Comparison of ENCODE assay signal across 8 mouse cellular contexts in genomic region chr7:24237040-24237791, GRCm38 (mm10). TPM values are rescaled to one million over a fixed set of nuclear protein-coding genes. Genes with fewer than 3 reads are reported as not detected.
DNase-seq lines count a peak whose midpoint lies in the region; ATAC-seq and TF ChIP-seq lines count a peak whose summit lies in the region.

Gene Zfp109, minus strand, starts transcription at chr7:24237560.

- no peaks in the 10 kb centered on the region for H3K36me3 ChIP-seq in C2C12 (ENCODE audit: control insufficient read depth, insufficient read depth)
- peaks cover 24% of the 10 kb centered on the region for H3K36me3 ChIP-seq in heart, embryonic 13.5 days
- H3K36me3 ChIP-seq in kidney, embryonic 16.5 days (ENCODE audit: insufficient read depth, low read length), result 0 out of 2 replicates have a peak, but pooled peaks cover 5% of the 10 kb centered on the region
- H3K36me3 ChIP-seq in limb, embryonic 15.5 days, result peaks cover 14% of the 10 kb centered on the region
- peaks cover 2% of the 10 kb centered on the region for H3K36me3 ChIP-seq in midbrain, embryonic 16.5 days (ENCODE audit: control insufficient read depth, insufficient read depth, low read length)

- peak within 1 kb of the TSS; percentile 89 for H3K9ac ChIP-seq in heart, embryonic 13.5 days
- H3K9ac ChIP-seq in kidney, embryonic 16.5 days (replicated peaks; ENCODE audit: low read length), result peak within 1 kb of the TSS; percentile 73
- H3K9ac ChIP-seq in limb, embryonic 15.5 days, result peak within 1 kb of the TSS; percentile 81
- H3K9ac ChIP-seq in midbrain, embryonic 16.5 days (ENCODE audit: low read depth, low read length), result peak within 1 kb of the TSS; percentile 68

- H3K4me3 ChIP-seq in C2C12 (ENCODE audit: insufficient read depth, poor library complexity, severe bottlenecking), result peak within 1 kb of the TSS; percentile 26
- H3K4me3 ChIP-seq in embryonic fibroblast, embryonic 13.5 days (ENCODE audit: insufficient read depth, low read length), result peak within 1 kb of the TSS; percentile 75
- peak within 1 kb of the TSS; percentile 91 for H3K4me3 ChIP-seq in heart, embryonic 13.5 days
- peak within 1 kb of the TSS; percentile 78 for H3K4me3 ChIP-seq in kidney, embryonic 16.5 days (ENCODE audit: low read length)
- peak within 1 kb of the TSS; percentile 77 for H3K4me3 ChIP-seq in limb, embryonic 15.5 days
- H3K4me3 ChIP-seq in midbrain, embryonic 16.5 days (ENCODE audit: low read depth, low read length), result peak within 1 kb of the TSS; percentile 54

- H3ac ChIP-seq in C2C12 (ENCODE audit: control insufficient read depth, insufficient read length, low read depth), result peak within 1 kb of the TSS; percentile 79

- H3K4me1 ChIP-seq in embryonic fibroblast, embryonic 13.5 days (ENCODE audit: control insufficient read depth, insufficient read depth, low read length), result no peaks in the 10 kb centered on the region; the same call in 1 of the 2 replicates
- peaks cover 9% of the 10 kb centered on the region for H3K4me1 ChIP-seq in heart, embryonic 13.5 days
- H3K4me1 ChIP-seq in kidney, embryonic 16.5 days (ENCODE audit: insufficient read depth, low read length), result 0 out of 2 replicates have a peak, but pooled peaks cover 5% of the 10 kb centered on the region
- peaks cover 9% of the 10 kb centered on the region; the same call in 1 of the 2 replicates for H3K4me1 ChIP-seq in limb, embryonic 15.5 days
- H3K4me1 ChIP-seq in midbrain, embryonic 16.5 days (ENCODE audit: control insufficient read depth, insufficient read depth, low read length), result peaks cover 6% of the 10 kb centered on the region; the same call in 1 of the 2 replicates

- peak; percentile 77 for TF ChIP-seq POLR2A in embryonic fibroblast, embryonic 13.5 days (IDR thresholded peaks at IDR 0.05; ENCODE audit: low read depth, low read length)

- H3K79me2 ChIP-seq in C2C12 (ENCODE audit: control insufficient read depth, insufficient read depth), result no peaks in the 10 kb centered on the region

- WGBS in heart, embryonic 13.5 days, result 5% methylated on average over 28 of the region's 28 CpGs
- 5% methylated on average over 24 of the region's 28 CpGs for WGBS in kidney, embryonic 16.5 days
- 5% methylated on average over 28 of the region's 28 CpGs for WGBS in limb, embryonic 15.5 days
- WGBS in midbrain, embryonic 16.5 days, result 7% methylated on average over 28 of the region's 28 CpGs

- no peak within 1 kb of the TSS for H3K27ac ChIP-seq in embryonic fibroblast, embryonic 13.5 days (ENCODE audit: insufficient read depth, low read length)
- H3K27ac ChIP-seq in heart, embryonic 13.5 days (replicated peaks), result no peak within 1 kb of the TSS
- H3K27ac ChIP-seq in kidney, embryonic 16.5 days (ENCODE audit: low read length), result no peak within 1 kb of the TSS
- H3K27ac ChIP-seq in limb, embryonic 15.5 days, result no peak within 1 kb of the TSS
- H3K27ac ChIP-seq in midbrain, embryonic 16.5 days (ENCODE audit: low read length), result peak within 1 kb of the TSS; percentile 25

- H3K27me3 ChIP-seq in C2C12 (ENCODE audit: control insufficient read depth, insufficient read depth, insufficient read length), result no peaks in the 10 kb centered on the region
- peaks cover 1% of the 10 kb centered on the region for H3K27me3 ChIP-seq in heart, embryonic 13.5 days (replicated peaks)
- H3K27me3 ChIP-seq in kidney, embryonic 16.5 days (ENCODE audit: insufficient read depth, low read length), result 0 out of 2 replicates have a peak, but pooled peaks cover 2% of the 10 kb centered on the region
- no peaks in the 10 kb centered on the region for H3K27me3 ChIP-seq in limb, embryonic 15.5 days
- no peaks in the 10 kb centered on the region for H3K27me3 ChIP-seq in midbrain, embryonic 16.5 days (ENCODE audit: control insufficient read depth, insufficient read depth, low read depth, low read length)

- H3K9me3 ChIP-seq in heart, embryonic 13.5 days, result no peaks in the 10 kb centered on the region
- H3K9me3 ChIP-seq in kidney, embryonic 16.5 days (ENCODE audit: low read length), result no peaks in the 10 kb centered on the region
- no peaks in the 10 kb centered on the region for H3K9me3 ChIP-seq in limb, embryonic 15.5 days
- H3K9me3 ChIP-seq in midbrain, embryonic 16.5 days (replicated peaks; ENCODE audit: control insufficient read depth, low read length, poor library complexity, severe bottlenecking), result no peaks in the 10 kb centered on the region

- DNase-seq in brain, adult 2 months (ENCODE audit: low read depth, low spot score), result peak; percentile 92
- peak; percentile 18 to 65 for DNase-seq in spleen, postnatal 4 days (ENCODE audit: low spot score in 2 of 2)

- peak within 1 kb of the TSS; percentile 71 for H3K4me2 ChIP-seq in heart, embryonic 13.5 days
- H3K4me2 ChIP-seq in kidney, embryonic 16.5 days (replicated peaks; ENCODE audit: low read depth, low read length), result peak within 1 kb of the TSS; percentile 56
- peak within 1 kb of the TSS; percentile 64 for H3K4me2 ChIP-seq in limb, embryonic 15.5 days
- H3K4me2 ChIP-seq in midbrain, embryonic 16.5 days (ENCODE audit: low read length), result peak within 1 kb of the TSS; percentile 74

- TF ChIP-seq CTCF in C2C12 (IDR thresholded peaks at IDR 0.05; ENCODE audit: control insufficient read depth, insufficient read depth, insufficient read length), result no peak
- no peak for TF ChIP-seq CTCF in embryonic fibroblast, embryonic 13.5 days (IDR thresholded peaks at IDR 0.05; ENCODE audit: borderline replicate concordance, insufficient read depth, low read length)

- peak; percentile 58; the same call in 1 of the 2 replicates for ATAC-seq in heart, embryonic 13.5 days (ENCODE audit: extremely low read depth, insufficient number of reproducible peaks, low FRiP score, low TSS enrichment)
- peak; percentile 92 for ATAC-seq in kidney, embryonic 16.5 days (ENCODE audit: low FRiP score, low TSS enrichment)
- ATAC-seq in limb, embryonic 15.5 days (ENCODE audit: insufficient number of reproducible peaks, low FRiP score, low TSS enrichment, low read depth), result peak; percentile 64
- peak; percentile 92 for ATAC-seq in midbrain, embryonic 16.5 days

- no peaks in the 10 kb centered on the region for H3K79me3 ChIP-seq in C2C12 (ENCODE audit: low read depth)

TF ChIP-seq in C2C12, 6 proteins besides CTCF, POLR2A, EP300 and RAD21:
- TF ChIP-seq USF1 (IDR thresholded peaks at IDR 0.05; ENCODE audit: low read depth), result no peak
- TF ChIP-seq MAX (IDR thresholded peaks at IDR 0.05), result no peak
- TF ChIP-seq MYOD1 (IDR thresholded peaks at IDR 0.05; ENCODE audit: control insufficient read depth, insufficient read length, low read depth), result no peak
- TF ChIP-seq FOSL1 (IDR thresholded peaks at IDR 0.05; ENCODE audit: insufficient read depth, low read length, poor library complexity, severe bottlenecking), result no peak
- no peak for TF ChIP-seq CEBPB (IDR thresholded peaks at IDR 0.05; ENCODE audit: low read depth)
- no peak for TF ChIP-seq MYOG (IDR thresholded peaks at IDR 0.05; ENCODE audit: control insufficient read depth, extremely low read depth, insufficient read length)

RNA-seq across cellular contexts. Expression of gene Zfp109, which starts in this region (rescaled TPM):
- 0.26 TPM for polyA plus RNA-seq in C2C12 (2012; fragmentation: generic; extraction: Trizol)
- polyA plus RNA-seq in embryonic fibroblast, embryonic 13.5 days (2011; ENCODE audit: insufficient read length, low read depth, missing spikeins), result 3.6 and 3.7 TPM in 2 replicates
- polyA plus RNA-seq in heart, embryonic 13.5 days (2015; fragmentation: Nextera tagmentation; extraction: Ambion mirVana), result 3.0 and 3.1 TPM in 2 replicates
- 6.3 and 6.9 TPM in 2 replicates for polyA plus RNA-seq in kidney, embryonic 16.5 days (2015; fragmentation: Nextera tagmentation; extraction: Ambion mirVana)
- 4.7 and 5.1 TPM in 2 replicates for polyA plus RNA-seq in limb, embryonic 15.5 days (2015; fragmentation: Nextera tagmentation; extraction: Ambion mirVana)
- polyA plus RNA-seq in midbrain, embryonic 16.5 days (2015; fragmentation: Nextera tagmentation; extraction: Ambion mirVana), result 4.3 and 5.5 TPM in 2 replicates

Comparison
In these comparisons a context has a peak if more than half of its experiments do, and no peak if none do; other contexts are left out.
1. H3K4me3 ChIP-seq: peak in every context shown above with its lines; median percentile 91 in heart, embryonic 13.5 days; 78 in kidney, embryonic 16.5 days; 77 in limb, embryonic 15.5 days; 75 in embryonic fibroblast, embryonic 13.5 days; 54 in midbrain, embryonic 16.5 days; 26 in C2C12.